Mouse (Mus musculus): ENCODE data around the gene Ddx5.
"Not testable (repeated sequence)": the region's sequence is repeated elsewhere in the genome, so short reads cannot be mapped to it uniquely, and the experiment has no call there.

Gene Ddx5

GRCm38 (mm10) chr11:106760511-106760910, 28.5 kb downstream of the Ddx5 start:
- DNase-seq (ENCODE audit: low spot score) = no peak

GRCm38 (mm10) chr11:106759028-106759427, 30.0 kb downstream of the Ddx5 start:
- no peak for DNase-seq (ENCODE audit: low spot score)

- no peak for DNase-seq (ENCODE audit: low spot score)
These were observed 33.4 kb downstream of the Ddx5 start for GRCm38 (mm10) chr11:106755583-106755982.

GRCm38 (mm10) chr11:106753314-106753713, 35.7 kb downstream of the Ddx5 start:
- no peak for DNase-seq (ENCODE audit: low spot score)

GRCm38 (mm10) chr11:106752103-106752502, 36.9 kb downstream of the Ddx5 start:
- DNase-seq (ENCODE audit: low spot score) = no peak

GRCm38 (mm10) chr11:106751039-106752018, 37.7 kb downstream of the Ddx5 start, which contains the start of gene Milr1:
Gene Milr1 (plus strand): TSS chr11:106751226.
- no peak for DNase-seq (ENCODE audit: low spot score)

GRCm38 (mm10) chr11:106750121-106750751, 38.7 kb downstream of the Ddx5 start, which contains the start of gene Pecam1:
Gene Pecam1 (minus strand): TSS chr11:106750628.
- no peak for DNase-seq (ENCODE audit: low spot score)

GRCm38 (mm10) chr11:106749557-106750120, 39.3 kb downstream of the Ddx5 start:
- not testable (repeated sequence) for DNase-seq (ENCODE audit: low spot score)

GRCm38 (mm10) chr11:106744949-106745348, 44.0 kb downstream of the Ddx5 start:
- DNase-seq (ENCODE audit: low spot score) = no peak

- peak; percentile 81 for DNase-seq (ENCODE audit: low spot score)
These were observed 46.6 kb downstream of the Ddx5 start for GRCm38 (mm10) chr11:106742388-106742841.

GRCm38 (mm10) chr11:106741826-106742225, 47.2 kb downstream of the Ddx5 start:
- DNase-seq (ENCODE audit: low spot score) = no peak

- DNase-seq (ENCODE audit: low spot score) = peak; percentile 58
These were observed 47.8 kb downstream of the Ddx5 start for GRCm38 (mm10) chr11:106741232-106741631.

GRCm38 (mm10) chr11:106740724-106741123, 48.3 kb downstream of the Ddx5 start:
- DNase-seq (ENCODE audit: low spot score) = not testable (repeated sequence)

GRCm38 (mm10) chr11:106739116-106739515, 49.9 kb downstream of the Ddx5 start:
- no peak for DNase-seq (ENCODE audit: low spot score)

- DNase-seq (ENCODE audit: low spot score) = peak; percentile 53
These were observed 51.8 kb downstream of the Ddx5 start for GRCm38 (mm10) chr11:106737178-106737621.

GRCm38 (mm10) chr11:106736614-106737013, 52.4 kb downstream of the Ddx5 start:
- no peak for DNase-seq (ENCODE audit: low spot score)

- no peak for DNase-seq (ENCODE audit: low spot score)
These were observed 58.3 kb downstream of the Ddx5 start for GRCm38 (mm10) chr11:106730714-106731113.

Measured in retina, embryonic 14.5 days (tissue).